In the genomic region with DNA sequence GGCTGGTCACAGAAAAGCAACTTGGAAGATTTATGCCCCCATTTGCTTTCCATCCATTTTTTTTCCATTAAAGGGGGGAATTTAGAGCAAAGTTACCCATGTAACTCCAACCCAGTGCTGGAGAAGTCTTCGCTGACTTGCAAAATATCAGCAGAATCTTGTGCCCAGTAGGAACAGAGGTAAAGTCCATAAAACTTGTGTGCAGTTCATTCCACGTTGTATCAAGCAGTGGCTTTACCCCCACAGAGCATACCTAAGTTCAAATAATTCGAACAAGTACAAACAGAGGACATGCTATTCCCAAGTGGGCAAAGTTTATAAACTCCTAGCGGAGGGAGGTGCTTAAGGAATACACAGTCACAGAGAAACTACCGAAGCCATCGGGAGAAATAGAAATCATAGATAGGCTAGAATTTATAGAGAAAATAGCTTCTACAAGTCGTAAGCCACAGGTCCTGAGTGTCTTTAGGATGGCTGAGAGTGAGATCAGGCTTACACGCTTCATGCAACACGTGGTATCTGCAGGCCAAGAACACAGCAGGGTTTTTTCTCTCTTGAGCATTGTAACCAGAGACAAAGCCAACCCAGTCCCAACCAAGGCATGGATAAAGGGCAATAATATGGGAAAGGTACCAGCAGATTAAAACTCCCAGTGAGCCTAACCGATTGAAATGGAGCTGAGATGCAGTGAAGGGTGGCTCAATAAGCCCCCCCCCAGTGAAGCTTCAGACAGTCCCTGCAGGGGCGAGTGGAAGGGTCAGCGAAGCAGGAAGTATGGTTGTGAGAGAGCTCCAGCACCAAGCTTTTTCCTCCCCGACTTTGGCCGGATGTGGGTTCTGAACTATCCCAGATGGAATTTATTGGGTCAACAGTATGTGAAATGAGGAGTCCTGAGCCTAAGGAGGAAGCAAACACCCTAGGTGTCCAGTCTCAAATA, we compare ENCODE assay signal across 9 mouse cellular contexts.
DNase-seq lines count a peak whose midpoint lies in the region; ATAC-seq and TF ChIP-seq lines count a peak whose summit lies in the region.
"Had no signal": no experiment of that assay in that cellular context is flagged by ENCODE, and none has a peak within 500 bp of the region (broad histone marks: within the 10 kb centered on the region; RNA-seq: fewer than 3 reads in every experiment).

No protein-coding gene starts in this region.

- intact Hi-C loops in heart, postnatal 10 days (cut with DNase I) = no loop called here
- intact Hi-C loops in gastrocnemius, postnatal 36 days (cut with DNase I) = no loop called here

- H3K4me2 ChIP-seq in heart, embryonic 12.5 days = no peak overlapping the region
- no peak overlapping the region for H3K4me2 ChIP-seq in embryonic facial prominence, embryonic 11.5 days (ENCODE audit: low read depth, low read length)
- H3K4me2 ChIP-seq in kidney, postnatal 0 days (ENCODE audit: low read length) = no peak overlapping the region
- H3K4me2 ChIP-seq: stomach, embryonic 15.5 days had no signal

- H3K9ac ChIP-seq in heart, embryonic 12.5 days = no peak overlapping the region
- no peak overlapping the region for H3K9ac ChIP-seq in embryonic facial prominence, embryonic 11.5 days (replicated peaks; ENCODE audit: low read length)
- no peak overlapping the region for H3K9ac ChIP-seq in kidney, postnatal 0 days (ENCODE audit: low read depth, low read length)
- H3K9ac ChIP-seq: stomach, embryonic 15.5 days had no signal

- peaks cover 18% of the 10 kb centered on the region for H3K4me1 ChIP-seq in heart, embryonic 12.5 days (replicated peaks)
- no peaks in the 10 kb centered on the region for H3K4me1 ChIP-seq in embryonic facial prominence, embryonic 11.5 days (ENCODE audit: control insufficient read depth, insufficient read depth, low read length)
- no peaks in the 10 kb centered on the region for H3K4me1 ChIP-seq in kidney, postnatal 0 days (replicated peaks; ENCODE audit: insufficient read depth, low read length)
- H3K4me1 ChIP-seq: stomach, embryonic 15.5 days had no signal

- no peaks in the 10 kb centered on the region for H3K9me3 ChIP-seq in heart, embryonic 12.5 days (replicated peaks)
- no peaks in the 10 kb centered on the region for H3K9me3 ChIP-seq in embryonic facial prominence, embryonic 11.5 days (replicated peaks; ENCODE audit: control insufficient read depth, low read length)
- no peaks in the 10 kb centered on the region for H3K9me3 ChIP-seq in kidney, postnatal 0 days (replicated peaks; ENCODE audit: low read length)
- H3K9me3 ChIP-seq: stomach, embryonic 15.5 days had no signal

- DNase-seq in heart, postnatal 10 days = no peak
- peak; percentile 82 for DNase-seq in 3T3-L1 (ENCODE audit: low read depth, low spot score)
- DNase-seq in embryonic facial prominence, embryonic 11.5 days (ENCODE audit: low spot score) = peak; percentile 15
- peak; percentile 62 for DNase-seq in kidney, postnatal 0 days (ENCODE audit: low spot score)
- no peak for DNase-seq in layer of hippocampus, adult 11-12 months (ENCODE audit: low spot score)
- DNase-seq in gastrocnemius, postnatal 36 days = no peak
- DNase-seq in thymus, postnatal 10 days (ENCODE audit: low spot score in 2 of 2) = no peak

- TF ChIP-seq CTCF in kidney, postnatal 0 days (IDR thresholded peaks at IDR 0.05; ENCODE audit: low read depth) = no peak

- H3K36me3 ChIP-seq in heart, embryonic 12.5 days = no peaks in the 10 kb centered on the region
- H3K36me3 ChIP-seq in embryonic facial prominence, embryonic 11.5 days (replicated peaks; ENCODE audit: control insufficient read depth, insufficient read depth, low read depth, low read length) = no peaks in the 10 kb centered on the region
- H3K36me3 ChIP-seq in kidney, postnatal 0 days (ENCODE audit: insufficient read depth, low read length) = no peaks in the 10 kb centered on the region
- H3K36me3 ChIP-seq: stomach, embryonic 15.5 days had no signal

- no peak for ATAC-seq in heart, embryonic 12.5 days (ENCODE audit: insufficient number of reproducible peaks, low FRiP score)
- ATAC-seq in embryonic facial prominence, embryonic 11.5 days (replicated peaks; ENCODE audit: insufficient number of reproducible peaks, low FRiP score, low TSS enrichment, low read depth) = no peak
- peak; percentile 63 for ATAC-seq in kidney, postnatal 0 days (replicated peaks; ENCODE audit: low FRiP score, low read depth)

- no peak overlapping the region for H3K4me3 ChIP-seq in heart, embryonic 12.5 days
- H3K4me3 ChIP-seq in embryonic facial prominence, embryonic 11.5 days (ENCODE audit: low read depth, low read length) = no peak overlapping the region
- H3K4me3 ChIP-seq in kidney, postnatal 0 days (replicated peaks; ENCODE audit: low read depth, low read length) = no peak overlapping the region
- H3K4me3 ChIP-seq: stomach, embryonic 15.5 days had no signal

- H3K27ac ChIP-seq in heart, embryonic 12.5 days (ENCODE audit: poor library complexity, severe bottlenecking) = peak overlapping the region; percentile 7; the same call in 1 of the 2 replicates
- H3K27ac ChIP-seq in embryonic facial prominence, embryonic 11.5 days (replicated peaks; ENCODE audit: low read depth, low read length) = peak overlapping the region; percentile 48
- H3K27ac ChIP-seq in kidney, postnatal 0 days = peak overlapping the region; percentile 48; the same call in 1 of the 2 replicates
- H3K27ac ChIP-seq: stomach, embryonic 15.5 days had no signal

- no peaks in the 10 kb centered on the region for H3K27me3 ChIP-seq in heart, embryonic 12.5 days (replicated peaks)
- H3K27me3 ChIP-seq in embryonic facial prominence, embryonic 11.5 days (ENCODE audit: control insufficient read depth, insufficient read depth, low read length) = no peaks in the 10 kb centered on the region
- no peaks in the 10 kb centered on the region for H3K27me3 ChIP-seq in kidney, postnatal 0 days (ENCODE audit: insufficient read depth, low read length)
- H3K27me3 ChIP-seq: stomach, embryonic 15.5 days had no signal

- 82% methylated on average over 14 of the region's 14 CpGs for WGBS in heart, embryonic 12.5 days
- 66% methylated on average over 14 of the region's 14 CpGs for WGBS in embryonic facial prominence, embryonic 11.5 days
- 44% methylated on average over 14 of the region's 14 CpGs for WGBS in kidney, postnatal 0 days

Comparison
In these comparisons a context has a peak if more than half of its experiments do, and no peak if none do; other contexts are left out.
1. DNase-seq: peak in 3T3-L1 (single experiment), embryonic facial prominence, embryonic 11.5 days (single experiment) and kidney, postnatal 0 days (single experiment); none in heart, postnatal 10 days (0 of 2), layer of hippocampus, adult 11-12 months (single experiment), gastrocnemius, postnatal 36 days (0 of 2) and thymus, postnatal 10 days (0 of 2).
2. Peak in every context shown above with its lines, with median percentiles within 50 percentile points of each other: H3K27ac ChIP-seq.